Mouse (Mus musculus) heart, embryonic 16.5 days (tissue): ENCODE data around the gene Uts2r. TPM values are rescaled to one million over a fixed set of nuclear protein-coding genes. Genes with fewer than 3 reads are reported as not detected.
A peak's percentile ranks its signal among the peaks of the same experiment; 100 is the strongest.

Experiments
- ATAC-seq: fragments of 200-750 bp; cut with Nextera tagmentation; replicated peaks from 2 replicates; pipeline ENCODE4 v1.8.0; 2017; ENCODE audit warnings: moderate number of reproducible peaks; ENCODE audit not compliant: insufficient read depth, low FRiP score; ENCODE audit errors: extremely low read depth
- H3K27ac ChIP-seq: fragments of 300-500 bp; sonication (generic); 2 replicates; pipeline ENCODE4 v1.5.1; 2014; ENCODE audit warnings: mild to moderate bottlenecking, low read length, control low read depth, moderate library complexity
- H3K27me3 ChIP-seq: fragments of 300-500 bp; sonication (generic); 2 replicates; pipeline ENCODE4 v1.6.1; 2014; ENCODE audit warnings: low read length, mixed read lengths; ENCODE audit not compliant: control insufficient read depth, insufficient read depth
- H3K36me3 ChIP-seq: fragments of 300-500 bp; sonication (generic); 2 replicates; pipeline ENCODE4 v1.6.1; 2014; ENCODE audit not compliant: control insufficient read depth, insufficient read depth
- H3K4me1 ChIP-seq: fragments of 300-500 bp; sonication (generic); 2 replicates; pipeline ENCODE4 v1.6.1; 2014; ENCODE audit warnings: low read length, mixed read lengths; ENCODE audit not compliant: control insufficient read depth, insufficient read depth
- H3K4me2 ChIP-seq: fragments of 300-500 bp; sonication (generic); 2 replicates; pipeline ENCODE4 v1.6.1; 2014; ENCODE audit warnings: low read depth, mild to moderate bottlenecking, control low read depth, low read length
- H3K4me3 ChIP-seq: fragments of 300-500 bp; sonication (generic); 2 replicates; pipeline ENCODE4 v1.5.1; 2014; ENCODE audit warnings: mild to moderate bottlenecking, control low read depth, low read length
- H3K9ac ChIP-seq: fragments of 300-500 bp; sonication (generic); 2 replicates; pipeline ENCODE4 v1.6.1; 2014; ENCODE audit warnings: low read length, control low read depth
- H3K9me3 ChIP-seq: fragments of 300-500 bp; sonication (generic); replicated peaks from 2 replicates; pipeline ENCODE4 v1.6.1; 2016; ENCODE audit warnings: low read length; ENCODE audit not compliant: control insufficient read depth
- WGBS: fragments of 180-500 bp; shearing (Covaris S2); extraction: QIAGEN DNeasy Blood & Tissue Kit; methylation state at CpG from one replicate; pipeline ENCODE4 v1.1.7; 2014; 5-methylcytosine and 5-hydroxymethylcytosine counted together
- polyA plus RNA-seq: library from polyadenylated mRNA; unstranded; fragments of >200 nt; fragmentation: Nextera tagmentation; extraction: Ambion mirVana; gene quantifications from 2 replicates; pipeline ENCODE4 v1.2.1, GENCODE M21; 2015

The Uts2r gene
- polyA plus RNA-seq, 1 experiment from 2014 or later = 0.24 TPM

GRCm38 (mm10) chr11:121148193-121148592, 11.9 kb upstream of the Uts2r start:
- 81% methylated on average over 3 of the region's 3 CpGs for WGBS
- Histone ChIP-seq H3K4me1 (no peaks in the 10 kb centered on the region), H3K9me3 (no peaks in the 10 kb centered on the region), H3K27me3 (no peaks in the 10 kb centered on the region), H3K27ac (no peak overlapping the region), H3K9ac (no peak overlapping the region), H3K36me3 (no peaks in the 10 kb centered on the region), H3K4me2 (no peak overlapping the region), H3K4me3 (no peak overlapping the region)
- no peak for ATAC-seq

DNA sequence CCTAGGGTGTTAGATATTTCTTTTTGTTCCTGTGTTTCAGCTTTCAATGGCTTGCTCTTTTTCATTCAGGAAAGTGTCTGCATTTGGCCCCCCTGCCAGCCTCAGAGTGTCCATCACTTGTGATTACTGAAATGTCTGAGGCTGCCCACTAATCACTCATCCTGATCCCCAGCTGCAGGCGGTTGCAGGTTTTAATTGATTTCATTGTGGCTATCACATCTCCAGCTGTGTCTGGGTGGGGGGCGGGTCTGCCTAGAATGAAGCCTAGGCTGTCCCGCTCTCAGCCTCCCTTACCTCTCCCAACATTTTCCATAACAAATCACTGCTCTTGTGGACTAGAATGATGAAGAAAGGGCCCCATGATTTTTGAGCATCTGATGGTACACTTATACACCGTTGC, 5.9 kb upstream of the Uts2r start:
- Histone ChIP-seq H3K27ac (no peak overlapping the region), H3K9ac (no peak overlapping the region), H3K27me3 (peaks cover 31% of the 10 kb centered on the region), H3K9me3 (no peaks in the 10 kb centered on the region), H3K4me3 (no peak overlapping the region), H3K4me2 (no peak overlapping the region), H3K36me3 (no peaks in the 10 kb centered on the region), H3K4me1 (0 out of 2 replicates have a peak, but pooled peaks cover 4% of the 10 kb centered on the region)
- 48% methylated on average over 4 of the region's 4 CpGs for WGBS
- no peak for ATAC-seq

DNA sequence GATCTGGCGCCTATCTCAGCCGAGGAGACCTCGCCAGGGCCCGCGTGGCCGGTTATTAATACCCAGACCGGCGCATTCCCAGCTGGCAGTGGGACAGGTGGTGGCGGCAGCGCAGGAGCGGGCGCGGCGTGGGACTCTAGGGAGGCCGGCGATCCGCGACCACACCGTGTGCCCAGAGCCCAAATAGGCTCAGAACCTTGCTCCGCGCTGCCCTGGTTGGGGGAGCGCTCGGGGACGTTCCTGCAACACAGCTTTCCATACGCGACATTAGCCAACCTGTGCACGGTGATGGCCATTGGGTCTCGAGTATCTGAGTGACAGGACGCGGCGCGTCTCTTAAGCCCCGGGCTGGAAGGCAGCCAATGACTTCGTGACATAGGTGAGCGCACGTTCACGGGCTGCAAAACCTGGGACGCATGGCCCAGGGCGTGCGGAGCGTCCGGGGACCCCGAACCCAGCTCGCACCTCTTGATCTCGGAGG, 3.6 kb upstream of the Uts2r start:
- peak overlapping the region; percentile 68 for H3K4me2 ChIP-seq
- peaks cover 31% of the 10 kb centered on the region for H3K27me3 ChIP-seq
- H3K9me3 ChIP-seq = no peaks in the 10 kb centered on the region
- no peak overlapping the region for H3K27ac ChIP-seq
- peak overlapping the region; percentile 15 for H3K9ac ChIP-seq
- H3K36me3 ChIP-seq = no peaks in the 10 kb centered on the region
- ATAC-seq = 0 out of 2 replicates have a peak, but pooled peaks have one; percentile 52
- 2% methylated on average over 45 of the region's 45 CpGs for WGBS
- peak overlapping the region; percentile 40 for H3K4me3 ChIP-seq
- H3K4me1 ChIP-seq = 0 out of 2 replicates have a peak, but pooled peaks cover 4% of the 10 kb centered on the region

DNA sequence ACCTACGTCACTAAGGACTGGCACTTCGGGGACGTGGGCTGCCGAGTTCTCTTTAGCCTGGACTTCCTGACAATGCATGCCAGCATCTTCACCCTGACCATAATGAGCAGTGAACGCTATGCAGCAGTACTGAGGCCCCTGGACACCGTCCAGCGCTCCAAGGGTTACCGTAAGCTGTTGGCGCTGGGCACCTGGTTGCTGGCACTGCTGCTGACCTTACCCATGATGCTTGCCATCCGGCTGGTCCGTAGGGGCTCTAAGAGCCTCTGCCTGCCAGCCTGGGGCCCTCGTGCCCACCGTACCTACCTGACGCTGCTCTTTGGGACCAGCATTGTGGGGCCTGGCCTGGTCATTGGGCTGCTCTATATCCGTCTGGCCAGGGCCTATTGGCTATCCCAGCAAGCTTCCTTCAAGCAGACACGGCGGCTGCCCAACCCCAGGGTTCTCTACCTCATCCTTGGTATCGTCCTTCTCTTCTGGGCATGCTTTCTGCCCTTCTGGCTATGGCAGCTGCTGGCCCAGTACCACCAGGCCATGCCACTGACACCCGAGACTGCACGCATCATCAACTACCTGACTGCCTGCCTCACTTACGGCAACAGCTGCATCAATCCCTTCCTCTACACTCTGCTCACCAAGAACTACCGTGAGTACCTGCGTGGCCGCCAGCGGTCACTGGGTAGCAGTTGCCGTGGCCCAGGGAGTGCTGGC, 720 bp downstream of the Uts2r start:
- Histone ChIP-seq H3K4me3 (no peak overlapping the region), H3K4me2 (no peak overlapping the region), H3K36me3 (no peaks in the 10 kb centered on the region), H3K4me1 (0 out of 2 replicates have a peak, but pooled peaks cover 4% of the 10 kb centered on the region), H3K9ac (no peak overlapping the region), H3K9me3 (no peaks in the 10 kb centered on the region), H3K27me3 (peaks cover 20% of the 10 kb centered on the region), H3K27ac (no peak overlapping the region)
- no peak for ATAC-seq
- WGBS = 92% methylated on average over 26 of the region's 26 CpGs

DNA sequence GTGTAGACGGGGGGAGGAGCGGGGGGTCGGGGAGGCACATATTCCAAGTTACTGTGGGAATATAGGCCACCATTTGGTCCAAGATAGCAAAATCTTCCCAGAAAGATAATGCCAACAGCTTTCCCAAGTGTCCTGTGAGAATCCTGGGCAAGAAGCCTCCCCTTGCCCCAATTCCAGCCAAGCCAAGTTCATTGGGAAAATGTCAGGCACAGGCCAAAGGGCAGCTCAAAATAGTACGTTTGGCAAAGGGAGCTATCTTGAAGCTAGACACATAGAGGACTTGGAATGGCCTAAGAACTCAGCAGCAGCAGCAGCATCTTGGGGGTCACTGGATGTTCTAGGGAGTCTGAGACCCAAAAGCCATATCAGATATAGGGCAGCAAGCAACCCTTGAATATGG, 3.7 kb downstream of the Uts2r start:
- Histone ChIP-seq H3K9ac (no peak overlapping the region), H3K9me3 (no peaks in the 10 kb centered on the region), H3K4me1 (no peaks in the 10 kb centered on the region), H3K36me3 (no peaks in the 10 kb centered on the region), H3K4me3 (no peak overlapping the region), H3K4me2 (no peak overlapping the region), H3K27me3 (no peaks in the 10 kb centered on the region), H3K27ac (no peak overlapping the region)
- ATAC-seq = no peak
- 77% methylated on average over 4 of the region's 4 CpGs for WGBS

GRCm38 (mm10) chr11:121173203-121173602, 13.1 kb downstream of the Uts2r start:
- ATAC-seq = no peak
- no peak overlapping the region for H3K4me2 ChIP-seq
- no peaks in the 10 kb centered on the region for H3K36me3 ChIP-seq
- H3K9ac ChIP-seq = no peak overlapping the region
- H3K4me1 ChIP-seq = peaks cover 2% of the 10 kb centered on the region; the same call in 1 of the 2 replicates
- no peak overlapping the region for H3K4me3 ChIP-seq
- no peaks in the 10 kb centered on the region for H3K9me3 ChIP-seq
- H3K27ac ChIP-seq = no peak overlapping the region
- WGBS = 86% methylated on average over 5 of the region's 5 CpGs
- no peaks in the 10 kb centered on the region for H3K27me3 ChIP-seq

DNA sequence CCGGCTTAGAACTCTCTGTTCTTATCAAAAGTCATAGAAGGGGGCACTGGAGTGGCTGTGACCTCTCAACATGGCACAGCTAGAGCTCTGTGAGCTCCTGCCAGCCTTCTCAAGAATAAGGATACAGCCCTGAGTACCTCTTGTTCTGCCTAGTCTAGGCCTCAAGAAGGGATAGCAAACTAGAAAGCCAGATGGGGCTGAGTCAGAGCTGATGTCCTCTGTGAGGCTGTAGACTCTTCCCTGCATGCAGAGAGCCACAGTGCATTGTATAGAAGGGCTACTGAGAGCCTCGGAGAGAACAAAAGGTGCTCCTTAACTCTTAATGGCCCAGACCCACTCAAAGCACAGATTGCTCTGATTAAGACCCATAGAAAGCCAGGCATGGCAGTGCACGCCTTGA, 14.2 kb downstream of the Uts2r start:
- Histone ChIP-seq H3K4me1 (peaks cover 2% of the 10 kb centered on the region; the same call in 1 of the 2 replicates), H3K27me3 (no peaks in the 10 kb centered on the region), H3K4me3 (no peak overlapping the region), H3K36me3 (no peaks in the 10 kb centered on the region), H3K9me3 (no peaks in the 10 kb centered on the region), H3K4me2 (no peak overlapping the region), H3K9ac (no peak overlapping the region), H3K27ac (no peak overlapping the region)
- ATAC-seq = no peak
- 57% methylated on average over 3 of the region's 3 CpGs for WGBS

DNA sequence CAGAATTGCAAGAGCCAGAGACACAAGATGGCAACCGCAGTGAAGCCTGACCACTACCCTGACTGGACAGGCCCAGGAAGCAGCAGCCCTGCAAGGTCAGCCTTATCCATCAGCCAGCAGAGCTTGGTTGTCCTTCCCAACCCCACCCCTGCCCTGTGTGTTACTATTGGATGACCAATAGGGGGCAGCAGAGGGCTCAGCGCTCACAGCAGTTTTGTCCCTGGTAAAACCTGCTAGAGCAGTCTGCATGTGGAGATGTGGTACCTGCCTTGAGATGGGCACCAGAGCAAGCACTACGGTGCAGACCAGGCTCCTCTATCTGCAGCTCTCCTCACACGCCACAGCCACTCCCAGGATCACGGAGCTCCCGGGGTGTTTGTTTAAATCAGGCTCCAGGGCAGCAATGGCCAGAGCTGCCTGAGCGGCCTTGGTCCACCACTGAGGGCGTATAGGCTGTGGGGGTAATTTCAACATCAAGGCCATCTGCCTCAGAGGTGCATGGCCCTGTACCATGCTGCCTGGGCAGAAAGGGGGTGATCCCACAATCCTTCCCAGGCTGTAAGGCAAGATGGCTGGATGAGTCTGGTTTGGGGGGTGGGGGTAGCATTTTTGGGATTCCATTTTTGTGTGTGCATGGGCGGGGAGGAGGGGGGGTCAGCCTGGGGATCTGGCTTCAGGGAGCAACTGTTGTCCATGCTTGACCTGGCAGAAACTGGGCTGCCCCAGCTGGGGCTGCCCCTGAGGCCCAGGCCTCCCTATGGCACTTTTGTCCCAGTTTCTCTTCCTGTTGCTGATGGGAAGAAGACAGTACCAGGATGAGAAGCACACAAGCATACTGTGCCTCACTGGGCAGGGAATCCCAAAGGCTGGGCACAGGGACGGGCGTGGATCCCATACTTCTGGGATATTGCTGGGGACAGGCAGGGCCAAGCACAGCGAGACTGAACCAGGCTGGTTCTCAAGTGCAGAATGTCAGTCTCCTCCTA, 16.5 kb downstream of the Uts2r start:
- Histone ChIP-seq H3K4me1 (peaks cover 2% of the 10 kb centered on the region; the same call in 1 of the 2 replicates), H3K4me3 (no peak overlapping the region), H3K36me3 (0 out of 2 replicates have a peak, but pooled peaks cover 2% of the 10 kb centered on the region), H3K9me3 (no peaks in the 10 kb centered on the region), H3K4me2 (no peak overlapping the region), H3K27ac (no peak overlapping the region), H3K27me3 (no peaks in the 10 kb centered on the region), H3K9ac (no peak overlapping the region)
- WGBS = 61% methylated on average over 12 of the region's 12 CpGs
- 0 out of 2 replicates have a peak, but pooled peaks have one; percentile 41 for ATAC-seq
